Mouse (Mus musculus) left cerebral cortex, adult 8-10 months (tissue): Measurements from ENCODE around the gene Guf1. TPM values are rescaled to one million over a fixed set of nuclear protein-coding genes. Genes with fewer than 3 reads are reported as not detected.

Source experiments
- DNase-seq, 2 experiments: peaks; one replicate each; pipeline ENCODE4 v3.0.0; 2022; ENCODE audit warnings: low spot score in 2 of 2
- total RNA-seq, 4 experiments: library from RNA; stranded (reverse); gene quantifications; 2 replicates each; pipeline ENCODE4 v1.2.4; 2022

The Guf1 gene
- 10 to 100 TPM; 21.7 to 25.0 (median 23.1) TPM for total RNA-seq

- peak; percentile 92 to 99 for DNase-seq
Measured at GRCm38 (mm10) chr5:69556628-69557403, at the start of gene Guf1. Guf1 (plus strand) TSS chr5:69556923.

GRCm38 (mm10) chr5:69507045-69507444 lies 49.7 kb upstream of the Guf1 start:
- DNase-seq: no peak

GRCm38 (mm10) chr5:69511631-69512030 lies 45.1 kb upstream of the Guf1 start:
- DNase-seq: no peak

- DNase-seq: no peak
Measured at GRCm38 (mm10) chr5:69512203-69512602, 44.5 kb upstream of the Guf1 start.

- peak in 1 of 2 experiments; percentile 48 for DNase-seq
Measured at GRCm38 (mm10) chr5:69520661-69521278, 36.0 kb upstream of the Guf1 start.

GRCm38 (mm10) chr5:69522064-69522463 lies 34.7 kb upstream of the Guf1 start:
- no peak for DNase-seq

- no peak for DNase-seq
Measured at GRCm38 (mm10) chr5:69523944-69524343, 32.8 kb upstream of the Guf1 start.

- no peak for DNase-seq
Measured at GRCm38 (mm10) chr5:69541680-69542079, 15.0 kb upstream of the Guf1 start.

- no peak for DNase-seq
Measured at GRCm38 (mm10) chr5:69542489-69542888, 14.2 kb upstream of the Guf1 start, which contains the start of gene Yipf7. Yipf7 (minus strand) TSS chr5:69542648.

GRCm38 (mm10) chr5:69557404-69557935 lies 747 bp downstream of the Guf1 start:
- no peak for DNase-seq

GRCm38 (mm10) chr5:69591640-69592461 lies 35.1 kb downstream of the Guf1 start, which contains the start of gene Gnpda2:
Gnpda2 (minus strand) TSS chr5:69592340.
- DNase-seq: peak; percentile 76 to 84

GRCm38 (mm10) chr5:69601027-69601426 lies 44.3 kb downstream of the Guf1 start:
- no peak for DNase-seq

- no peak for DNase-seq
Measured at GRCm38 (mm10) chr5:69613209-69613796, 56.6 kb downstream of the Guf1 start.

GRCm38 (mm10) chr5:69620899-69621298 lies 64.2 kb downstream of the Guf1 start:
- DNase-seq: no peak

Other genes with a start within 250 kb of the Guf1 start
- gene Kctd8, start 215.2 kb upstream of the Guf1 start, total RNA-seq: 10 to 100 TPM in 3 of 4 experiments, 1 to 10 TPM in 1; 9.9 to 11.4 (median 11.1) TPM
- under 1 TPM in 3 of 4 experiments, not detected in 1; 0.33 to 0.64 (median 0.50) TPM for gene Yipf7, start 14.3 kb upstream of the Guf1 start, total RNA-seq
- 10 to 100 TPM; 15.3 to 20.7 (median 19.0) TPM for gene Gnpda2, start 35.4 kb downstream of the Guf1 start, total RNA-seq